Mouse (Mus musculus) E14TG2a.4 (cell line): ENCODE measurements at regions not wholly inside any gene's neighbourhood (a gene's known extent, or its start where the extent isn't known, plus 50 kb on each side); places are given as distances from the start of the nearest gene placed in this dataset.
"Not testable (repeated sequence)": the region's sequence is repeated elsewhere in the genome, so short reads cannot be mapped to it uniquely, and the experiment has no call there.

Experiments
- CTCF ChIP-seq: conservative IDR thresholded peaks from 2 replicates; pipeline ENCODE4 v1.5.1; 2014; ENCODE audit warnings: low read length
- NANOG ChIP-seq: IDR thresholded peaks from 2 replicates; pipeline ENCODE4 v1.6.1; 2014; ENCODE audit warnings: borderline replicate concordance, low read length, mixed read lengths
- POU5F1 ChIP-seq: IDR thresholded peaks from 2 replicates; pipeline ENCODE4 v1.6.1; 2014; ENCODE audit warnings: low read length, borderline replicate concordance

- not testable (repeated sequence) for TF ChIP-seq CTCF, POU5F1, NANOG
These were observed 494.7 kb downstream of the Lrfn5 start for GRCm38 (mm10) chr12:62017676-62018075.
